ENCODE assay signal across 17 mouse cellular contexts in the genomic region with DNA sequence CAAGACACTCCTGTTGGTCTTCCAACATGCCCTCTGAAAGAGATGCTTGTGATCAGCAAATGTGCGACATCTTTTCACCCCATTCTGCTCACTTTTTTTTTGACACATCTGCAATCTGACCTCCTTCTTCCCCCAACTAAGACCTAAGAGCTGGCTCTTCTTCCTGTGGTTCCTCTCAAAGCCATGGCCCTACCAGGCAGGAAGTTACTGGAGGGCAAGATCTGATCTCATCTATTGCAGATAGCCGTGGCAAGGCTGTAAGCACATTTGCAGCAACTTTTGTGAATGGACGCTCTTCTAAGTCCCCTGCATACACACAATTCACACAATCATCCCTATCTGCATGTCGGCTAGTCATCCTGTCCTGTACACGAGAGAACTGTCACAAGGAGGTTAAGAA.
"Had no signal": no experiment of that assay in that cellular context is flagged by ENCODE, and none has a peak within 500 bp of the region (broad histone marks: within the 10 kb centered on the region; RNA-seq: fewer than 3 reads in every experiment).

No protein-coding gene starts in this region.

- H3K9ac ChIP-seq: liver, embryonic 13.5 days; midbrain, embryonic 13.5 days; neural tube, embryonic 12.5 days; neural tube, embryonic 15.5 days had no signal

- H3K9me3 ChIP-seq: liver, embryonic 13.5 days; megakaryocyte, embryonic 14.5 days; midbrain, embryonic 10.5 days; midbrain, embryonic 13.5 days; neural tube, embryonic 12.5 days; neural tube, embryonic 15.5 days had no signal

- H3K4me3 ChIP-seq: left cerebral cortex, adult 2 months; liver, embryonic 13.5 days; megakaryocyte, embryonic 14.5 days; midbrain, embryonic 10.5 days; midbrain, embryonic 13.5 days; neural tube, embryonic 12.5 days; neural tube, embryonic 15.5 days had no signal

- H3K27me3 ChIP-seq: liver, embryonic 13.5 days; megakaryocyte, embryonic 14.5 days; midbrain, embryonic 13.5 days; neural tube, embryonic 12.5 days; neural tube, embryonic 15.5 days had no signal

- H3K4me2 ChIP-seq: liver, embryonic 13.5 days; midbrain, embryonic 13.5 days; neural tube, embryonic 12.5 days; neural tube, embryonic 15.5 days had no signal

- H3K36me3 ChIP-seq: liver, embryonic 13.5 days; midbrain, embryonic 10.5 days; midbrain, embryonic 13.5 days; neural tube, embryonic 12.5 days; neural tube, embryonic 15.5 days had no signal

- ATAC-seq: midbrain, embryonic 13.5 days had no signal

- H3K4me1 ChIP-seq: midbrain, embryonic 13.5 days; neural tube, embryonic 12.5 days; neural tube, embryonic 15.5 days had no signal

- H3K27ac ChIP-seq: kidney, postnatal 0 days; left cerebral cortex, adult 2 months; liver, embryonic 13.5 days; midbrain, embryonic 10.5 days; midbrain, embryonic 13.5 days; neural tube, embryonic 12.5 days; neural tube, embryonic 15.5 days had no signal

- DNase-seq: kidney, adult 2 months; kidney, postnatal 36 days; layer of hippocampus, postnatal 36 days; liver, embryonic 13.5 days; lung, adult 2 months; lung, postnatal 14 days; lung, postnatal 4 days; right cerebral cortex, adult 18-20 months; right cerebral cortex, postnatal 14 days; right cerebral cortex, postnatal 4 days had no signal
